ENCODE assay signal across 28 mouse cellular contexts in the genomic region with DNA sequence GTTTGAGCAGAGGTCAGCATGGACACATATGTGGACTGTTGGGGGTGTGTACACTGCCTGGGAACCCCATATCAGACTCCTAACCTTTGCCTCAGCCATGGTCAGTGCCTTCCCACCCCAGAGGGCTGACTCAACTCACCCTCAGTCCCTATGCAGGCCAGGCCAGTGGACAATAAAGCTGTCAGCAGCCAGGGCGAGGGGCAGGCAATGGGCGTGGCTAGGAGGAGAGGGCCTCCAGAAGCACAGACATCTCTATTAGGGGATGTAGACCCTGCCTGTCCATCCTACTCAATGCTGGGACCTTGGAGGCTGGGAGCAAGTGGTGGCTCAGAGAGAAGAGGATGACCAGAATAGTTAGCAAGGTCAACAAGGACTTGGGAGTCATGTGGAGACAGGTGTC. TPM values are rescaled to one million over a fixed set of nuclear protein-coding genes. Genes with fewer than 3 reads are reported as not detected.
DNase-seq lines count a peak whose midpoint lies in the region; ATAC-seq lines count a peak whose summit lies in the region.
"Had no signal": no experiment of that assay in that cellular context is flagged by ENCODE, and none has a peak within 500 bp of the region (broad histone marks: within the 10 kb centered on the region; RNA-seq: fewer than 3 reads in every experiment).

No protein-coding gene starts in this region.

- no peak for DNase-seq in forebrain, embryonic 10.5 days (ENCODE audit: extremely low spot score, low spot score)
- DNase-seq in forebrain, embryonic 14.5 days (ENCODE audit: low spot score): no peak
- DNase-seq in embryonic facial prominence, embryonic 10.5 days (ENCODE audit: low spot score): no peak
- no peak for DNase-seq in limb, embryonic 10.5 days (ENCODE audit: low spot score)
- DNase-seq in right cerebral cortex, postnatal 25 days: no peak
- DNase-seq: adrenal gland, adult 2 months; adrenal gland, postnatal 14 days; cerebellum, adult 11 months; cerebellum, adult 2 months; cerebellum, adult 9-11 months; cerebellum, postnatal 36 days; gastrocnemius, postnatal 10 days; gastrocnemius, postnatal 36 days; heart, adult 2 months; heart, postnatal 10 days; heart, postnatal 36 days; kidney, adult 2 months had no signal

- H3K9ac ChIP-seq in forebrain, embryonic 14.5 days (ENCODE audit: low read length): no peak overlapping the region
- no peak overlapping the region for H3K9ac ChIP-seq in intestine, embryonic 15.5 days
- no peak overlapping the region for H3K9ac ChIP-seq in intestine, embryonic 16.5 days (ENCODE audit: low read depth, low read length)
- H3K9ac ChIP-seq: embryonic facial prominence, embryonic 12.5 days; embryonic facial prominence, embryonic 15.5 days; forebrain, embryonic 12.5 days; heart, embryonic 12.5 days; heart, embryonic 15.5 days; hindbrain, embryonic 12.5 days; hindbrain, embryonic 15.5 days had no signal

- no peaks in the 10 kb centered on the region for H3K36me3 ChIP-seq in forebrain, embryonic 10.5 days (replicated peaks)
- no peaks in the 10 kb centered on the region for H3K36me3 ChIP-seq in forebrain, embryonic 14.5 days (ENCODE audit: control insufficient read depth, insufficient read depth, low read length)
- H3K36me3 ChIP-seq in intestine, embryonic 15.5 days: no peaks in the 10 kb centered on the region
- no peaks in the 10 kb centered on the region for H3K36me3 ChIP-seq in intestine, embryonic 16.5 days (ENCODE audit: control insufficient read depth, insufficient read depth, low read length)
- no peaks in the 10 kb centered on the region for H3K36me3 ChIP-seq in embryonic facial prominence, embryonic 10.5 days (replicated peaks)
- H3K36me3 ChIP-seq in limb, embryonic 10.5 days: no peaks in the 10 kb centered on the region
- H3K36me3 ChIP-seq: embryonic facial prominence, embryonic 12.5 days; embryonic facial prominence, embryonic 15.5 days; forebrain, embryonic 12.5 days; heart, embryonic 12.5 days; heart, embryonic 15.5 days; hindbrain, embryonic 12.5 days; hindbrain, embryonic 15.5 days had no signal

- H3K27ac ChIP-seq in forebrain, embryonic 10.5 days: peak overlapping the region; percentile 35; the same call in 1 of the 2 replicates
- no peak overlapping the region for H3K27ac ChIP-seq in forebrain, embryonic 14.5 days (ENCODE audit: low read depth, low read length)
- H3K27ac ChIP-seq in intestine, embryonic 15.5 days: no peak overlapping the region
- no peak overlapping the region for H3K27ac ChIP-seq in intestine, embryonic 16.5 days (ENCODE audit: low read length)
- peak overlapping the region; percentile 66 for H3K27ac ChIP-seq in embryonic facial prominence, embryonic 10.5 days (replicated peaks)
- H3K27ac ChIP-seq in limb, embryonic 10.5 days: peak overlapping the region; percentile 31; the same call in 1 of the 2 replicates
- H3K27ac ChIP-seq: embryonic facial prominence, embryonic 12.5 days; forebrain, embryonic 12.5 days; heart, adult 2 months; heart, embryonic 15.5 days; hindbrain, embryonic 12.5 days; hindbrain, embryonic 15.5 days had no signal

- H3K9me3 ChIP-seq in forebrain, embryonic 10.5 days: no peaks in the 10 kb centered on the region
- H3K9me3 ChIP-seq in forebrain, embryonic 14.5 days (replicated peaks; ENCODE audit: control insufficient read depth, low read length): no peaks in the 10 kb centered on the region
- no peaks in the 10 kb centered on the region for H3K9me3 ChIP-seq in intestine, embryonic 15.5 days
- H3K9me3 ChIP-seq in intestine, embryonic 16.5 days (ENCODE audit: control insufficient read depth, low read length): no peaks in the 10 kb centered on the region
- no peaks in the 10 kb centered on the region for H3K9me3 ChIP-seq in embryonic facial prominence, embryonic 10.5 days
- H3K9me3 ChIP-seq in limb, embryonic 10.5 days (replicated peaks): no peaks in the 10 kb centered on the region
- H3K9me3 ChIP-seq: embryonic facial prominence, embryonic 12.5 days; embryonic facial prominence, embryonic 15.5 days; forebrain, embryonic 12.5 days; heart, embryonic 12.5 days; heart, embryonic 15.5 days; hindbrain, embryonic 12.5 days; hindbrain, embryonic 15.5 days had no signal

- 63% methylated on average over 2 of the region's 2 CpGs for WGBS in forebrain, embryonic 10.5 days
- 36% methylated on average over 2 of the region's 2 CpGs for WGBS in forebrain, embryonic 14.5 days
- WGBS in intestine, embryonic 15.5 days: 51% methylated on average over 2 of the region's 2 CpGs
- 41% methylated on average over 2 of the region's 2 CpGs for WGBS in intestine, embryonic 16.5 days
- WGBS in embryonic facial prominence, embryonic 10.5 days: 53% methylated on average over 2 of the region's 2 CpGs
- 15% methylated on average over 2 of the region's 2 CpGs for WGBS in limb, embryonic 10.5 days

- no peak overlapping the region for H3K4me2 ChIP-seq in forebrain, embryonic 14.5 days (ENCODE audit: low read length)
- H3K4me2 ChIP-seq in intestine, embryonic 15.5 days (replicated peaks): no peak overlapping the region
- H3K4me2 ChIP-seq in intestine, embryonic 16.5 days (ENCODE audit: low read depth, low read length): no peak overlapping the region
- H3K4me2 ChIP-seq: embryonic facial prominence, embryonic 12.5 days; embryonic facial prominence, embryonic 15.5 days; forebrain, embryonic 12.5 days; heart, embryonic 12.5 days; heart, embryonic 15.5 days; hindbrain, embryonic 12.5 days; hindbrain, embryonic 15.5 days had no signal

- peaks cover 42% of the 10 kb centered on the region for H3K4me1 ChIP-seq in forebrain, embryonic 10.5 days
- no peaks in the 10 kb centered on the region for H3K4me1 ChIP-seq in forebrain, embryonic 14.5 days (ENCODE audit: control insufficient read depth, insufficient read depth, low read length)
- peaks cover 8% of the 10 kb centered on the region for H3K4me1 ChIP-seq in intestine, embryonic 15.5 days (replicated peaks)
- peaks cover 2% of the 10 kb centered on the region; the same call in 1 of the 2 replicates for H3K4me1 ChIP-seq in intestine, embryonic 16.5 days (ENCODE audit: control insufficient read depth, insufficient read depth, low read length)
- H3K4me1 ChIP-seq in embryonic facial prominence, embryonic 10.5 days: peaks cover 21% of the 10 kb centered on the region
- peaks cover 23% of the 10 kb centered on the region for H3K4me1 ChIP-seq in limb, embryonic 10.5 days
- H3K4me1 ChIP-seq: hindbrain, embryonic 15.5 days had no signal

- H3K4me3 ChIP-seq in forebrain, embryonic 10.5 days: no peak overlapping the region
- H3K4me3 ChIP-seq in forebrain, embryonic 14.5 days (ENCODE audit: low read depth, low read length): no peak overlapping the region
- H3K4me3 ChIP-seq in intestine, embryonic 15.5 days (replicated peaks): no peak overlapping the region
- H3K4me3 ChIP-seq in intestine, embryonic 16.5 days (ENCODE audit: low read length): no peak overlapping the region
- no peak overlapping the region for H3K4me3 ChIP-seq in embryonic facial prominence, embryonic 10.5 days
- H3K4me3 ChIP-seq in limb, embryonic 10.5 days: no peak overlapping the region
- H3K4me3 ChIP-seq: embryonic facial prominence, embryonic 12.5 days; embryonic facial prominence, embryonic 15.5 days; forebrain, embryonic 12.5 days; heart, adult 2 months; heart, embryonic 12.5 days; heart, embryonic 15.5 days; hindbrain, embryonic 12.5 days; hindbrain, embryonic 15.5 days had no signal

- peaks cover 80% of the 10 kb centered on the region for H3K27me3 ChIP-seq in forebrain, embryonic 10.5 days (ENCODE audit: poor library complexity, severe bottlenecking)
- no peaks in the 10 kb centered on the region for H3K27me3 ChIP-seq in forebrain, embryonic 14.5 days (replicated peaks; ENCODE audit: control insufficient read depth, insufficient read depth, low read length)
- H3K27me3 ChIP-seq in intestine, embryonic 15.5 days (replicated peaks): no peaks in the 10 kb centered on the region
- H3K27me3 ChIP-seq in intestine, embryonic 16.5 days (replicated peaks; ENCODE audit: control insufficient read depth, insufficient read depth, low read length): no peaks in the 10 kb centered on the region
- peaks cover 66% of the 10 kb centered on the region for H3K27me3 ChIP-seq in embryonic facial prominence, embryonic 10.5 days (replicated peaks; ENCODE audit: low read depth, poor library complexity, severe bottlenecking)
- H3K27me3 ChIP-seq in limb, embryonic 10.5 days (ENCODE audit: low read depth, poor library complexity, severe bottlenecking): peaks cover 24% of the 10 kb centered on the region
- H3K27me3 ChIP-seq: embryonic facial prominence, embryonic 12.5 days; embryonic facial prominence, embryonic 15.5 days; heart, embryonic 12.5 days; hindbrain, embryonic 15.5 days had no signal

- ATAC-seq in forebrain, embryonic 14.5 days: no peak
- 0 out of 2 replicates have a peak, but pooled peaks have one; percentile 16 for ATAC-seq in intestine, embryonic 15.5 days
- ATAC-seq in intestine, embryonic 16.5 days: no peak
- ATAC-seq: CD4-positive, CD25-positive, alpha-beta regulatory T cell, adult 4 months; forebrain, embryonic 16.5 days had no signal

RNA-seq across cellular contexts. Expression of gene Fgfr3, which starts 6.3 kb away (rescaled TPM):
- 33.4 and 39.1 TPM in 2 replicates for polyA plus RNA-seq in forebrain, embryonic 10.5 days (2016; fragmentation: Nextera tagmentation; extraction: Ambion mirVana)
- 27.5 and 30.8 TPM in 2 replicates for polyA plus RNA-seq in forebrain, embryonic 14.5 days (2014; fragmentation: Nextera tagmentation; extraction: Ambion mirVana)
- polyA plus RNA-seq in intestine, embryonic 15.5 days (2015; fragmentation: Nextera tagmentation; extraction: Ambion mirVana): 11.4 and 11.6 TPM in 2 replicates
- 9.0 and 9.8 TPM in 2 replicates for polyA plus RNA-seq in intestine, embryonic 16.5 days (2015; fragmentation: Nextera tagmentation; extraction: Ambion mirVana)
- 12.9 and 36.8 TPM in 2 replicates for polyA plus RNA-seq in embryonic facial prominence, embryonic 10.5 days (2016; fragmentation: Nextera tagmentation; extraction: Ambion mirVana)
- polyA plus RNA-seq in limb, embryonic 10.5 days (2016; fragmentation: Nextera tagmentation; extraction: Ambion mirVana): 4.9 and 10.5 TPM in 2 replicates
- polyA plus RNA-seq: CD4-positive, CD25-positive, alpha-beta regulatory T cell, adult 4 months had no signal

RNA-seq across cellular contexts. Expression of gene Tmem129, which starts 57.0 kb away (rescaled TPM):
- polyA plus RNA-seq in forebrain, embryonic 10.5 days (2016; fragmentation: Nextera tagmentation; extraction: Ambion mirVana): 38.0 and 39.5 TPM in 2 replicates
- 35.8 and 39.5 TPM in 2 replicates for polyA plus RNA-seq in forebrain, embryonic 14.5 days (2014; fragmentation: Nextera tagmentation; extraction: Ambion mirVana)
- polyA plus RNA-seq in intestine, embryonic 15.5 days (2015; fragmentation: Nextera tagmentation; extraction: Ambion mirVana): 31.8 and 33.1 TPM in 2 replicates
- 35.7 and 36.9 TPM in 2 replicates for polyA plus RNA-seq in intestine, embryonic 16.5 days (2015; fragmentation: Nextera tagmentation; extraction: Ambion mirVana)
- 37.1 and 40.0 TPM in 2 replicates for polyA plus RNA-seq in embryonic facial prominence, embryonic 10.5 days (2016; fragmentation: Nextera tagmentation; extraction: Ambion mirVana)
- 40.5 and 47.2 TPM in 2 replicates for polyA plus RNA-seq in limb, embryonic 10.5 days (2016; fragmentation: Nextera tagmentation; extraction: Ambion mirVana)

RNA-seq across cellular contexts. Expression of gene Tacc3, which starts 57.3 kb away (rescaled TPM):
- 349 TPM in 2 replicates for polyA plus RNA-seq in forebrain, embryonic 10.5 days (2016; fragmentation: Nextera tagmentation; extraction: Ambion mirVana)
- 94.5 and 98.2 TPM in 2 replicates for polyA plus RNA-seq in forebrain, embryonic 14.5 days (2014; fragmentation: Nextera tagmentation; extraction: Ambion mirVana)
- 148 and 172 TPM in 2 replicates for polyA plus RNA-seq in intestine, embryonic 15.5 days (2015; fragmentation: Nextera tagmentation; extraction: Ambion mirVana)
- 130 and 144 TPM in 2 replicates for polyA plus RNA-seq in intestine, embryonic 16.5 days (2015; fragmentation: Nextera tagmentation; extraction: Ambion mirVana)
- 318 and 337 TPM in 2 replicates for polyA plus RNA-seq in embryonic facial prominence, embryonic 10.5 days (2016; fragmentation: Nextera tagmentation; extraction: Ambion mirVana)
- polyA plus RNA-seq in limb, embryonic 10.5 days (2016; fragmentation: Nextera tagmentation; extraction: Ambion mirVana): 323 and 325 TPM in 2 replicates

Comparison
In these comparisons a context has a peak if more than half of its experiments do, and no peak if none do; other contexts are left out.
1. H3K27ac ChIP-seq: peak in forebrain, embryonic 10.5 days (single experiment), embryonic facial prominence, embryonic 10.5 days (single experiment) and limb, embryonic 10.5 days (single experiment); none in forebrain, embryonic 14.5 days (single experiment), intestine, embryonic 15.5 days (single experiment) and intestine, embryonic 16.5 days (single experiment).